Mouse (Mus musculus) testis, adult 2 months (tissue): ENCODE data around the gene Olfr787.

ENCODE experiments used
- CTCF ChIP-seq: fragments of 200-500 bp; IDR thresholded peaks from 2 replicates; pipeline ENCODE4 v1.5.1; 2012; ENCODE audit warnings: low read depth, mild to moderate bottlenecking, inconsistent platforms, low read length, moderate library complexity; ENCODE audit not compliant: control insufficient read depth, insufficient read depth, insufficient replicate concordance
- POLR2A ChIP-seq: fragments of 200-500 bp; IDR thresholded peaks from 2 replicates; pipeline ENCODE4 v1.6.1; 2012; ENCODE audit warnings: low read depth, mild to moderate bottlenecking, inconsistent platforms, low read length, moderate library complexity; ENCODE audit not compliant: control insufficient read depth

DNA sequence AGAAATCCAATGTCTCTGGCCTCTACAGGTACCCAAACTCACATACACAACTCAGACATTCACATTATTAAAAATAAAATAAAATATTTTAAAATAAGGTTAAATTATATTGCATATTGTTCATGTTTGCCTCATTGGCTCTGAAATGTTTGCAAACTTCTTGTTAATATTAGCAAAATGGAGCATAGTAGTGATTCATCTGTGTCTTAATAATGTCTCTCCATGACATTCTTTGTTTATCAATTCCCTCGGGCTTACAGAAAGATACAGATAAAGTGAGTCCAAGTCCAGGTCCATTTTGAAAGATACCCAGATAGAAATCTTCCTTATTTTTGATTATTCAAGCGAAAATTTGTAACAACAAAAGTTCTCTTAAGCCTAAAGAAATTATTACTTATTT is 22.8 kb downstream of the Olfr787 start, which contains the start of gene Olfr789:
- TF ChIP-seq POLR2A (no peak), CTCF (no peak)
